Mouse (Mus musculus) G1E (cell line): ENCODE measurements at regions not wholly inside any gene's neighbourhood (a gene's known extent, or its start where the extent isn't known, plus 50 kb on each side); places are given as distances from the start of the nearest gene placed in this dataset.

Experiments used
- CTCF ChIP-seq: IDR thresholded peaks from 2 replicates; pipeline ENCODE4 v1.5.1; 2012; ENCODE audit warnings: low read depth, low read length, inconsistent platforms, mixed read lengths
- GATA1 ChIP-seq: IDR thresholded peaks from 2 replicates; pipeline ENCODE4 v1.6.1; 2012; ENCODE audit warnings: borderline replicate concordance, low read length, inconsistent platforms, mixed read lengths
- TAL1 ChIP-seq: conservative IDR thresholded peaks from 2 replicates; pipeline ENCODE4 v1.6.1; 2012; ENCODE audit warnings: low read depth, low read length, inconsistent platforms, mixed read lengths

GRCm38 (mm10) chr8:126655565-126655964, 61.8 kb upstream of the Irf2bp2 start:
- no peak for TF ChIP-seq CTCF
- no peak for TF ChIP-seq TAL1
- TF ChIP-seq GATA1, result no peak
